Mouse (Mus musculus): ENCODE data around the gene Elmod2. TPM values are rescaled to one million over a fixed set of nuclear protein-coding genes. Genes with fewer than 3 reads are reported as not detected.

Gene Elmod2
- 0.36 and 0.90 TPM in 2 replicates for polyA plus RNA-seq (2012; rRNA removed)

DNA sequence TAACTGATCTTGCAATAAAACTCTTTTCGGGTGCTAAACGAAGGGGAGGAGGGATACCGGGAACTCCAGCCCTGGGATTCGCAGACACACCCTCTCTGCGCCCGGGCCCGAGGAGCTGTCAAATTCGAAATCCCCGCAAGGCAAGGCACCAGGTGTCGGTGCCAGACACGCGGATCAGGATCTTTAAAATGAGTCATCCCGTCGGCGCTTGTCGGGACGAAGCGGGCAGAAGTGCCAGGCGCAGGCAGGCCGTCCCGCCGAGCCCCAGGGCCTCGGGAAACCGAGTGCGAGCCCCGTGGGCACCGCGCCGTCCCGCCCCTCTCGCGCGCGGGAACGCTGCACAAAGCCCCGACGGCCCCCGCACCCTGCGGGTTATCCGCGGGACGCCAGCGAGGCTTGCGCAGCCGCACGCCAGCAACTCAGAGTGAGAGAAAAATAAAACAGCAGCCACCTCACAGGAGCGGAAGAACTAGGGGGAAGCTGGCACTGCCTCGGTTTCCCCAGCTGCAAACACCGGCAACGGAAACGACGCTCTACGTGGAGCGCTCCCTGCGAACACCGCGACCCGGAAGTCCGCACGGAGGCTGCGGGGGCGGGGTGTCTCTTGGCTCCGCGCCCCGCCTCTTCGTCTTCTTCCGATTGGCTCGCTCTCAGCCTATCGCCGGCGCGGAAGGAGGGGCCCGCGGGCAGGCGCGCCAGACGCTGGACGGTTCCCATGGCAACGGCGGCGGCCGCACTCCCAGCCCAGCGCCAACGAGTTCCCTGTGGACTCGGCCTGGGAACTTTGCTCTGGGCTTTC is at the start of gene Elmod2:
Gene Elmod2 (minus strand): TSS at position 588 of the 799 bp plus-strand sequence.
- Histone ChIP-seq H3K4me1 (ENCODE audit: control insufficient read depth, insufficient read depth, insufficient read length, low read length) (peaks cover 3% of the 10 kb centered on the region; the same call in 1 of the 2 replicates), H3K27me3 (ENCODE audit: control insufficient read depth, insufficient read depth, low read length) (no peaks in the 10 kb centered on the region), H3K36me3 (ENCODE audit: control insufficient read depth, insufficient read depth, low read length) (peaks cover 7% of the 10 kb centered on the region; the same call in 1 of the 2 replicates), H3K4me3 (ENCODE audit: low read depth, low read length) (peak within 1 kb of the TSS; percentile 97), H3K27ac (ENCODE audit: insufficient read depth, low read depth, low read length) (peak within 1 kb of the TSS; percentile 85)
- under 1% methylated on average over 85 of the region's 85 CpGs for WGBS
- TF ChIP-seq CTCF (IDR thresholded peaks at IDR 0.05; ENCODE audit: extremely low read depth, insufficient read length, insufficient replicate concordance, low read depth, low read length), result no peak
- TF ChIP-seq POLR2A (IDR thresholded peaks at IDR 0.05; ENCODE audit: low read depth, low read length), result peak; percentile 89

DNA sequence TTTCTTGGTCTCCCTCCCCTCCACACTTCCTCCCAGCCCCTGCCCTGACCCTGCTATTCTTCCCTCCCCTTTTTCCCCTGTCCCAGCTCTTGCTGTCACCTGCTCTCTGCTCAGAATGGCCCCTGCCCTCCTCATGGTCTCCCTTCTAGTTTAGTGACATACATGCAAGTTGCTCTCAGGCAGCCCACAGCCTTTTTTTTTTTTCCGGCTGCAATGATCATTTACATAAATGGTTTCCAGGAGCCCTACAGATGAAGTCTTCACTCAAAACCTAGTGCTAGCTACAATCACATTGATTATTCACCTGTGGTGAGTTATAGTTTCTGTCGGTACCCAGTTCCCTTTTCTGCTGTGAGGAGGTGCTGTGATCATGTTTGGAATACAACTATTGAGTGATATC is 48.7 kb upstream of the Elmod2 start:
- H3K27ac ChIP-seq (ENCODE audit: insufficient read depth, low read depth, low read length), result no peak overlapping the region
- no peaks in the 10 kb centered on the region for H3K4me1 ChIP-seq (ENCODE audit: control insufficient read depth, insufficient read depth, insufficient read length, low read length)
- no peaks in the 10 kb centered on the region for H3K36me3 ChIP-seq (ENCODE audit: control insufficient read depth, insufficient read depth, low read length)
- TF ChIP-seq CTCF (IDR thresholded peaks at IDR 0.05; ENCODE audit: extremely low read depth, insufficient read length, insufficient replicate concordance, low read depth, low read length), result no peak
- no peak for TF ChIP-seq POLR2A (IDR thresholded peaks at IDR 0.05; ENCODE audit: low read depth, low read length)
- H3K4me3 ChIP-seq (ENCODE audit: low read depth, low read length), result no peak overlapping the region
- 81% methylated on average over 2 of the region's 2 CpGs for WGBS
- peaks cover 5% of the 10 kb centered on the region; the same call in 1 of the 2 replicates for H3K27me3 ChIP-seq (ENCODE audit: control insufficient read depth, insufficient read depth, low read length)

DNA sequence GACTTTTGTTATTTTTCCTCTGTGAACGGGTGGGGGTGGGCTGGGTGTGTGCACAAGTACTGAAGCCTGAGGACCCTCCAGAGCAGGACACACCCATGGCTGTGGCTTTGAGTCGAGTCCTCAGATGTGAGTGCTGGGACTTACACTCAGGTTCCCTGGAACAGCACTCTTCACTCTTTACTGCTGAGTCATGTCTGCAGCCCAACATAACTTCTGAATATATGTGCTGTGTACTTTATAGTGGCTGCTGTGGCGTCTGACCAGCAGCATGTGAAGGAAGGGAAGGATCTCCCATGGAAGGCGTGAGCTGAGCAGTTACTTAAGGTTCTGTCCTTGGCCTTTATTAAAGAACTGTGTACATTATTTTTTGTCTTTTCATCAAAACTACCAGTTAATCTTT is 47.9 kb upstream of the Elmod2 start:
- 35% methylated on average over 4 of the region's 4 CpGs for WGBS
- Histone ChIP-seq H3K4me1 (ENCODE audit: control insufficient read depth, insufficient read depth, insufficient read length, low read length) (no peaks in the 10 kb centered on the region), H3K27me3 (ENCODE audit: control insufficient read depth, insufficient read depth, low read length) (peaks cover 5% of the 10 kb centered on the region; the same call in 1 of the 2 replicates)

DNA sequence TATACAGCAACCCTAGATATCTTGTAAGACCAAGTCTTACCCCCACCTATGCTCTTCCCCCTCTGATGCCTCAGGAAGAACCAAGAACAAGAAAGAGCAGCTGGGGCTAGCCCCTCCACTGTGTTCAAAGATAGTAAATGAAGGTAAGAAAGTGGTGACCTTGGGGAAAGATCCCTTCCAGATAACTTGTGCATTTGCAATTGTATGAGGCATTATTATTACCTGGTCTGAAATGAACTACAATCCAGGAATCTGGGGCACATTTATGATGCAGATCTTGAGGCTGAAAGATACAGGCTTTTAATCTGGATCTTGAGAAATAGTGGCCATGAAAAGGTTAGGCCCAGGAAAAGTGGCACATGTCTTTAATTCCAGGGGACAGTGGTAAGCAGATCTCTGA is 44.9 kb upstream of the Elmod2 start:
- H3K4me3 ChIP-seq (ENCODE audit: low read depth, low read length), result no peak overlapping the region
- no peaks in the 10 kb centered on the region for H3K4me1 ChIP-seq (ENCODE audit: control insufficient read depth, insufficient read depth, insufficient read length, low read length)
- no peaks in the 10 kb centered on the region for H3K36me3 ChIP-seq (ENCODE audit: control insufficient read depth, insufficient read depth, low read length)
- TF ChIP-seq CTCF (IDR thresholded peaks at IDR 0.05; ENCODE audit: extremely low read depth, insufficient read length, insufficient replicate concordance, low read depth, low read length) (no peak), POLR2A (IDR thresholded peaks at IDR 0.05; ENCODE audit: low read depth, low read length) (no peak)
- 0 out of 2 replicates have a peak, but pooled peaks cover 3% of the 10 kb centered on the region for H3K27me3 ChIP-seq (ENCODE audit: control insufficient read depth, insufficient read depth, low read length)
- H3K27ac ChIP-seq (ENCODE audit: insufficient read depth, low read depth, low read length), result no peak overlapping the region

More for the DNA sequence above, 47.9 kb upstream of the Elmod2 start:
- Histone ChIP-seq H3K27ac (ENCODE audit: insufficient read depth, low read depth, low read length) (no peak overlapping the region), H3K4me3 (ENCODE audit: low read depth, low read length) (no peak overlapping the region), H3K36me3 (ENCODE audit: control insufficient read depth, insufficient read depth, low read length) (no peaks in the 10 kb centered on the region)
- no peak for TF ChIP-seq CTCF (IDR thresholded peaks at IDR 0.05; ENCODE audit: extremely low read depth, insufficient read length, insufficient replicate concordance, low read depth, low read length)
- no peak for TF ChIP-seq POLR2A (IDR thresholded peaks at IDR 0.05; ENCODE audit: low read depth, low read length)

DNA sequence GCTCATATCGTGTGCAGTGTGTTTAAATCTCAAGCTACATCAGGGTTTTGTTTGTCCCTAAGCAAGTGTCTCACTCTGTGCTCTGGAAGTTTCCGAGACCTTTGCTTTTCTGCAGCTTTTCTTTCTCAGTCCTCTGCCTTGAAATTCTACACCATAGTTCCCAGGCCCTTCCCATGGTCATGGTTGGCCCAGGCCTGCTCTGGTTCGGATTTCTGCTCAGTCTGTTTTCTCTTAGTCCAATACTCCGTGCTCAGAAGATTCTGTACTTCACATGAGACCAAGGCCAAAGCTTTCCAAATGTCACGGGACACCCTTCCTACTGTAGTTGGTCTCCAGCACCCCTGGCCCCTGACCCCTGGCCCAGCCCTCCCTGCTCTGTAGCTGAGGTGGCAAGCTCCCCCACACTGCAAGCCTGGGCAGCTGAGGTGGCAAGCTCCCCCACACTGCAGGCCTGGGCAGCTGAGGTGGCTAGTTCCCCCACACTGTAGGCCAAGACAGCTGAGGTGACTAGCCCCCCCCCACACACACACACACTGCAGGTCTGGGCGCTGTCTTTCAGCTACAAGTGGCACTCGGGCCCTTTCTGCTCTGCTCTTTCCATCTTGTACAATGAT is 31.0 kb upstream of the Elmod2 start:
- no peak overlapping the region for H3K27ac ChIP-seq (ENCODE audit: insufficient read depth, low read depth, low read length)
- TF ChIP-seq POLR2A (IDR thresholded peaks at IDR 0.05; ENCODE audit: low read depth, low read length) (no peak), CTCF (IDR thresholded peaks at IDR 0.05; ENCODE audit: extremely low read depth, insufficient read length, insufficient replicate concordance, low read depth, low read length) (no peak)
- H3K4me1 ChIP-seq (ENCODE audit: control insufficient read depth, insufficient read depth, insufficient read length, low read length), result no peaks in the 10 kb centered on the region
- no peak overlapping the region for H3K4me3 ChIP-seq (ENCODE audit: low read depth, low read length)
- no peaks in the 10 kb centered on the region for H3K36me3 ChIP-seq (ENCODE audit: control insufficient read depth, insufficient read depth, low read length)
- H3K27me3 ChIP-seq (ENCODE audit: control insufficient read depth, insufficient read depth, low read length), result no peaks in the 10 kb centered on the region
- WGBS, result 70% methylated on average over 7 of the region's 7 CpGs

DNA sequence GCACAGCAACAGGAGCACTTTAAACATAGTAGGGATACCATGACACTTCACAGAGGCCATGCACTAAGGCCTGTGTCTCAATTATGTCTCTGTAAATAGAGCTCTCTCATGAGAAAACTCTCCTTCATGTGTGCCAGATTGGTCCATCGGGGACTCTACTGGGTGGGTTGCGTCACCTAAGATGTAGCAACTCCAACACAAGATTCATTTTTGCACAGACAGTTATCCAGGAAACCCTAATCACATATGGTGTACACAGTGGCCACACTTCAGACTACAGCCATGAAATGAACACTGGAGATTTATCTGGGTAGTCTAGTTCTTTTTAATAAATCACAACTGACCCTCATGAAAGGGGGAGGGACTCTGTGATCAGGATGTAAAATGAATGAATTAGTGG is 19.0 kb upstream of the Elmod2 start:
- Histone ChIP-seq H3K27ac (ENCODE audit: insufficient read depth, low read depth, low read length) (no peak overlapping the region), H3K36me3 (ENCODE audit: control insufficient read depth, insufficient read depth, low read length) (no peaks in the 10 kb centered on the region), H3K27me3 (ENCODE audit: control insufficient read depth, insufficient read depth, low read length) (peaks cover 2% of the 10 kb centered on the region; the same call in 1 of the 2 replicates), H3K4me1 (ENCODE audit: control insufficient read depth, insufficient read depth, insufficient read length, low read length) (no peaks in the 10 kb centered on the region), H3K4me3 (ENCODE audit: low read depth, low read length) (no peak overlapping the region)
- 89% methylated on average over 2 of the region's 2 CpGs for WGBS
- TF ChIP-seq POLR2A (IDR thresholded peaks at IDR 0.05; ENCODE audit: low read depth, low read length) (no peak), CTCF (IDR thresholded peaks at IDR 0.05; ENCODE audit: extremely low read depth, insufficient read length, insufficient replicate concordance, low read depth, low read length) (no peak)

DNA sequence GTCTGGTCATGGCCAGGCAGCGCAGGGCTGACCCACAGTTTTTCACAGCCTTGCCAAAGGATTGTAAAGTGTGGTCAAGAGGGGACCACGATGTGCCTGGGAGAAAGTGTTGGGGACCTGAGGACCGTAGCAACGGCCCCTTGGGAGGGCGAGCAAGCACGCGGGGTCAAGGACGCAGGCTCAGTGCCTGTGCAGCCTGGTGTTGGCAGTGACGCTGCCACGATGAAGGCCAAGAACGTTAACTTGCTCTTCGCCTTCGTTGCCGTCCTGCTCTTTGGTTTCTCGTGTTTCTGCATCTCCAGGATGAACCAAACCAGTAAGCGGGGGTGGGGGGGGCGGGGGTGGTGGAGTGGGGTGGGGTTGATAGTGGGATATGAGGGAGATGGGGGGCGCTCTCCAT is 16.0 kb upstream of the Elmod2 start, which contains the start of gene Mgat4d:
Gene Mgat4d (plus strand): TSS at position 209 of the 400 bp plus-strand sequence.
- peaks cover 2% of the 10 kb centered on the region; the same call in 1 of the 2 replicates for H3K27me3 ChIP-seq (ENCODE audit: control insufficient read depth, insufficient read depth, low read length)
- no peak within 1 kb of the TSS for H3K27ac ChIP-seq (ENCODE audit: insufficient read depth, low read depth, low read length)
- H3K4me3 ChIP-seq (ENCODE audit: low read depth, low read length), result no peak within 1 kb of the TSS
- TF ChIP-seq POLR2A (IDR thresholded peaks at IDR 0.05; ENCODE audit: low read depth, low read length) (no peak), CTCF (IDR thresholded peaks at IDR 0.05; ENCODE audit: extremely low read depth, insufficient read length, insufficient replicate concordance, low read depth, low read length) (no peak)
- WGBS, result 75% methylated on average over 18 of the region's 18 CpGs
- H3K4me1 ChIP-seq (ENCODE audit: control insufficient read depth, insufficient read depth, insufficient read length, low read length), result no peaks in the 10 kb centered on the region
- no peaks in the 10 kb centered on the region for H3K36me3 ChIP-seq (ENCODE audit: control insufficient read depth, insufficient read depth, low read length)

Data from small intestine, adult 2 months (tissue).